Mouse (Mus musculus) erythroblast, embryonic 14.5 days (primary cell): ENCODE results near the gene Dydc1. TPM values are rescaled to one million over a fixed set of nuclear protein-coding genes. Genes with fewer than 3 reads are reported as not detected.
"Not testable (repeated sequence)": the region's sequence is repeated elsewhere in the genome, so short reads cannot be mapped to it uniquely, and the experiment has no call there.

ENCODE experiments used
- H3K27me3 ChIP-seq: 2 replicates; pipeline ENCODE4 v1.6.1; 2012; ENCODE audit warnings: inconsistent platforms; ENCODE audit not compliant: control insufficient read depth
- H3K36me3 ChIP-seq: 2 replicates; pipeline ENCODE4 v1.6.1; 2012; ENCODE audit warnings: mild to moderate bottlenecking, inconsistent platforms; ENCODE audit not compliant: control insufficient read depth
- H3K4me1 ChIP-seq: 2 replicates; pipeline ENCODE4 v1.6.1; 2012; ENCODE audit warnings: inconsistent platforms; ENCODE audit not compliant: control insufficient read depth
- H3K4me3 ChIP-seq: replicated peaks from 2 replicates; pipeline ENCODE3; 2012; ENCODE audit warnings: moderate library complexity, mild to moderate bottlenecking, inconsistent platforms
- H3K9me3 ChIP-seq: 2 replicates; pipeline ENCODE4 v1.6.1; 2012; ENCODE audit warnings: low read length, inconsistent platforms, mixed read lengths; ENCODE audit not compliant: control insufficient read depth
- GATA1 ChIP-seq: IDR thresholded peaks from 2 replicates; pipeline ENCODE4 v1.6.1; 2012; ENCODE audit warnings: low read length, inconsistent platforms, mixed read lengths
- TAL1 ChIP-seq: IDR thresholded peaks from 3 replicates; pipeline ENCODE4 v1.6.1; 2012; ENCODE audit warnings: low read length, inconsistent platforms, mixed read lengths
- polyA plus RNA-seq: library from polyadenylated mRNA; stranded (reverse); fragments of >175 nt; gene quantifications from 2 replicates; pipeline ENCODE4 v1.2.3, GENCODE M21; 2012

Dydc1 gene
- polyA plus RNA-seq, 1 experiment: not detected

- H3K4me1 ChIP-seq: peaks cover 2% of the 10 kb centered on the region; the same call in 1 of the 2 replicates
- no peak overlapping the region for H3K4me3 ChIP-seq
- TF ChIP-seq GATA1: no peak
- no peak for TF ChIP-seq TAL1
- H3K27me3 ChIP-seq: no peaks in the 10 kb centered on the region
- no peaks in the 10 kb centered on the region for H3K9me3 ChIP-seq
- H3K36me3 ChIP-seq: no peaks in the 10 kb centered on the region
Observed at GRCm38 (mm10) chr14:41050471-41050870, 22.2 kb upstream of the Dydc1 start.

GRCm38 (mm10) chr14:41052481-41052880 is 20.2 kb upstream of the Dydc1 start:
- TF ChIP-seq TAL1 (no peak), GATA1 (no peak)
- H3K9me3 ChIP-seq: no peaks in the 10 kb centered on the region
- H3K4me3 ChIP-seq: no peak overlapping the region
- H3K4me1 ChIP-seq: peaks cover 2% of the 10 kb centered on the region; the same call in 1 of the 2 replicates
- no peaks in the 10 kb centered on the region for H3K36me3 ChIP-seq
- H3K27me3 ChIP-seq: no peaks in the 10 kb centered on the region

- not testable (repeated sequence) for H3K9me3 ChIP-seq, H3K4me3 ChIP-seq, H3K4me1 ChIP-seq, H3K36me3 ChIP-seq, H3K27me3 ChIP-seq
Observed at GRCm38 (mm10) chr14:41053190-41053589, 19.5 kb upstream of the Dydc1 start.

DNA sequence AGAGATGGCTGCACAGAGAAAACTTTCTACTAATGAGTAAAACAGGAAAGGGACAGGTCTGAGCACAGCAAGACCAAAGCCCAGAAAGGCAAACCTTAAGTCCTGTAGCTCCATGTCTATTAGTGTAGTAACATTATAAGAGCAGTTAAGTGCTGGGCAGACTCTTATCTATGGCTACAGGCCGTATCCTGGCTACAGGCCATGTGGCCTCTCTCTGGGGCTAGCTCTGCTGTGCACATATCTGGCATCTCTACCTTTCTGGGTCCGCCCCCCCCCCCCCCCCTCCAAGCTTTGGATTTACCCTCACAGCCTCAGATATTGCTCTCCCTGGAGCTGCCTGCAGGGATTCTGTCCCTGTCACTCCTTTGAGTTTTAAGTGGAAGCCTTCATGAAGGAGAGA is 7.5 kb upstream of the Dydc1 start:
- H3K36me3 ChIP-seq: no peaks in the 10 kb centered on the region
- H3K27me3 ChIP-seq: no peaks in the 10 kb centered on the region
- TF ChIP-seq TAL1: no peak
- TF ChIP-seq GATA1: no peak
- H3K4me3 ChIP-seq: no peak overlapping the region
- no peaks in the 10 kb centered on the region for H3K9me3 ChIP-seq
- peaks cover 22% of the 10 kb centered on the region for H3K4me1 ChIP-seq

DNA sequence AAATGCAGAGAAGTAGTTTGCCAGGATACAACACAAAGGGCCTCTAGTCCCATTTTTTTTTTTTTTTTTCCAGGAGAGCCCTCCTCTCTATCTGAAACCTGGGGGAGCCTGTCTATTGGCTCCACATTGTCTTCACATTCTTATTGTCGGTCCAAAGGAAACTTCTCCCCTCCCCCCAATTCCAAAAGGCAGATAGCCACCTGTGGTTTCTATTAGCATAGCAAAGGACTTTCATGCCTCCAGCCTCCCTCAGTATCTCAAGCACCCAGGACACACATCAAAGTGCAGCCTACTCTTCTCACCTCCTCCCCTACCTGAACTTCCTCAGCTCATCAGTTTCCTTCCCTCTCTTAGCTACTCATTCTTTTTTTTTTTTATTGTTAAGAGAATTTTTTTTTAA is 6.3 kb upstream of the Dydc1 start:
- TF ChIP-seq GATA1: no peak
- no peaks in the 10 kb centered on the region for H3K36me3 ChIP-seq

DNA sequence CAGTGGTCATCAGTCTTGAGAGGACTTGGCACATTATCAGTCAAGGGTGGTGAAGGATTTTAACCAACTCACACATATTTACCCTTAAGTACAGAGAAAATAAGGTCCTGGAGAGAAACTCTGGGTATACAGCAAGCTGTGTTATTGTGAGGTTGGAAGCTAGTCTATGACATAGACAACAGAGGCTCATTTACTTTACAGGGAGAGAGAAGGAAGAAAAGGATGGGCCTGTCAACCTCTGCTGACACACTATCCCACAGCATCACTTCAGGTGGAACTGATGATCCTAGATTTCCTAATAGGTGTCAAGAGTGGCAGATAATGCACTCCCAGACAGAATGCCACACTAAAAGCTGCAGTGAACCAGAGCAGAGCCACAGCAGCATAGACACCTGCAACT is 3.6 kb upstream of the Dydc1 start, which contains the start of gene Dydc2:
Gene Dydc2, minus strand, starts transcription at position 101 of the 400 bp plus-strand sequence.
- TF ChIP-seq GATA1: no peak
- TF ChIP-seq TAL1: no peak
- Histone ChIP-seq H3K36me3 (no peaks in the 10 kb centered on the region), H3K9me3 (no peaks in the 10 kb centered on the region)

More for the DNA sequence above, 6.3 kb upstream of the Dydc1 start:
- no peaks in the 10 kb centered on the region for H3K9me3 ChIP-seq
- no peak overlapping the region for H3K4me3 ChIP-seq
- H3K4me1 ChIP-seq: peaks cover 29% of the 10 kb centered on the region
- no peaks in the 10 kb centered on the region for H3K27me3 ChIP-seq

GRCm38 (mm10) chr14:41070343-41070742 is 2.4 kb upstream of the Dydc1 start:
- TF ChIP-seq GATA1 (no peak), TAL1 (no peak)
- no peaks in the 10 kb centered on the region for H3K36me3 ChIP-seq

More for the DNA sequence above, 3.6 kb upstream of the Dydc1 start, which contains the start of gene Dydc2:
- H3K27me3 ChIP-seq: peaks cover 5% of the 10 kb centered on the region
- peaks cover 33% of the 10 kb centered on the region for H3K4me1 ChIP-seq
- no peak within 1 kb of the TSS for H3K4me3 ChIP-seq

GRCm38 (mm10) chr14:41072944-41073275 is 199 bp downstream of the Dydc1 start:
- peak overlapping the region; percentile 58 for H3K4me3 ChIP-seq
- no peak for TF ChIP-seq TAL1
- TF ChIP-seq GATA1: no peak
- H3K9me3 ChIP-seq: no peaks in the 10 kb centered on the region
- peaks cover 13% of the 10 kb centered on the region for H3K4me1 ChIP-seq
- peaks cover 5% of the 10 kb centered on the region for H3K27me3 ChIP-seq
- no peaks in the 10 kb centered on the region for H3K36me3 ChIP-seq

More at GRCm38 (mm10) chr14:41070343-41070742, 2.4 kb upstream of the Dydc1 start:
- Histone ChIP-seq H3K27me3 (peaks cover 5% of the 10 kb centered on the region), H3K4me1 (peaks cover 24% of the 10 kb centered on the region), H3K4me3 (no peak overlapping the region), H3K9me3 (no peaks in the 10 kb centered on the region)

GRCm38 (mm10) chr14:41082408-41082807 is 9.7 kb downstream of the Dydc1 start:
- Histone ChIP-seq H3K36me3 (no peaks in the 10 kb centered on the region), H3K4me1 (no peaks in the 10 kb centered on the region), H3K27me3 (no peaks in the 10 kb centered on the region), H3K9me3 (no peaks in the 10 kb centered on the region), H3K4me3 (no peak overlapping the region)
- TF ChIP-seq GATA1 (no peak), TAL1 (no peak)

GRCm38 (mm10) chr14:41087509-41087908 is 14.8 kb downstream of the Dydc1 start:
- Histone ChIP-seq H3K4me1 (no peaks in the 10 kb centered on the region), H3K27me3 (no peaks in the 10 kb centered on the region), H3K36me3 (no peaks in the 10 kb centered on the region), H3K4me3 (no peak overlapping the region), H3K9me3 (no peaks in the 10 kb centered on the region)
- TF ChIP-seq GATA1 (no peak), TAL1 (no peak)
